18 mouse cellular contexts compared by ENCODE assay signal in the genomic region with DNA sequence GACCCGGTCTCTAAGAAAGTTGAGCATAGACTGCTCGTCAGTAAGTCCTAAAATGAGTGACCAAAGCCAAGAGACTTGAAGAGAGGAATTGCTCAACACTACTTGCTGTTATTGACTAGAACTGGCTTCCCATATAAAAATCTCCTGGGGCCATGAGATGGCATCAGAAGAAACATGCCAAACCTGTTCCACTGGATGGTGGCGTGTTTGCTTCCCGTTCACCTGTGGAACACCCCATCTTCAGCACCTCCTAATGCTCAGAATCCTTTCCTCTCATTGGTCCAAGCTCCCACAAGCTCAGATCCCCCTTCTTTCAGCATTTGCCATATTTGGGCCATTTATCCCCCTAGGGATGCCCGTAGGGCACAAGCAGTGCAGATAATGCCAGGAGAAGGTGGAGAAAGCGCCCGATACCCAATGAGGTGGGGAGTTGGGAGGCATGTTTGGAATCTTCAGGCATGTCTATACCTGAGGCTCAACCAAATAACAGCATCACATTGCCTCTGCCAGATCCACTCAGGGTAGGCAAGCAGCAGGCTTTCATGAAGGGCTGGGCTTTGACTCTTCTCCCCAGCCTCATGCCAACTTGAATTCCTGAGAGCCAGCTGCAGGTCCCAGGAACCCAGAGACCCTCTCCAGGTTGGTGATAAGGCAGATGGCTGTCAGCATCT.
DNase-seq lines count a peak whose midpoint lies in the region; ATAC-seq and TF ChIP-seq lines count a peak whose summit lies in the region.
"Had no signal": no experiment of that assay in that cellular context is flagged by ENCODE, and none has a peak within 500 bp of the region (broad histone marks: within the 10 kb centered on the region; RNA-seq: fewer than 3 reads in every experiment).

No protein-coding gene starts in this region.

- H3K36me3 ChIP-seq in limb, embryonic 14.5 days (ENCODE audit: control insufficient read depth, insufficient read depth, low read length), result no peaks in the 10 kb centered on the region
- no peaks in the 10 kb centered on the region for H3K36me3 ChIP-seq in limb, embryonic 10.5 days
- H3K36me3 ChIP-seq in stomach, embryonic 16.5 days (ENCODE audit: control insufficient read depth, insufficient read depth, low read length), result no peaks in the 10 kb centered on the region
- no peaks in the 10 kb centered on the region for H3K36me3 ChIP-seq in forebrain, embryonic 15.5 days
- H3K36me3 ChIP-seq: heart, embryonic 13.5 days; hindbrain, embryonic 12.5 days had no signal

- ATAC-seq in limb, embryonic 14.5 days (ENCODE audit: low FRiP score, low read depth), result no peak
- ATAC-seq in stomach, embryonic 16.5 days (ENCODE audit: insufficient read depth, low FRiP score), result no peak
- ATAC-seq in forebrain, embryonic 15.5 days (replicated peaks), result no peak
- ATAC-seq: forebrain, embryonic 13.5 days; hindbrain, embryonic 16.5 days had no signal

- no peak for TF ChIP-seq POLR2A in limb, embryonic 14.5 days (IDR thresholded peaks at IDR 0.05; ENCODE audit: borderline replicate concordance, extremely low read depth, insufficient read depth, insufficient read length)

- H3K4me1 ChIP-seq in limb, embryonic 14.5 days (ENCODE audit: control insufficient read depth, insufficient read depth, low read length), result peaks cover 27% of the 10 kb centered on the region
- peaks cover 27% of the 10 kb centered on the region for H3K4me1 ChIP-seq in limb, embryonic 10.5 days
- peaks cover 26% of the 10 kb centered on the region for H3K4me1 ChIP-seq in stomach, embryonic 16.5 days (ENCODE audit: control insufficient read depth, insufficient read depth, low read length)
- peaks cover 22% of the 10 kb centered on the region for H3K4me1 ChIP-seq in forebrain, embryonic 15.5 days

- H3K4me3 ChIP-seq in limb, embryonic 14.5 days (replicated peaks; ENCODE audit: low read length), result no peak overlapping the region
- no peak overlapping the region for H3K4me3 ChIP-seq in limb, embryonic 10.5 days
- no peak overlapping the region for H3K4me3 ChIP-seq in stomach, embryonic 16.5 days (replicated peaks; ENCODE audit: low read length)
- no peak overlapping the region for H3K4me3 ChIP-seq in forebrain, embryonic 15.5 days
- H3K4me3 ChIP-seq: forebrain, embryonic 13.5 days; heart, embryonic 13.5 days; hindbrain, embryonic 12.5 days had no signal

- no peaks in the 10 kb centered on the region for H3K27me3 ChIP-seq in limb, embryonic 14.5 days (ENCODE audit: control insufficient read depth, insufficient read depth, low read length)
- H3K27me3 ChIP-seq in limb, embryonic 10.5 days (ENCODE audit: low read depth, poor library complexity, severe bottlenecking), result peaks cover 68% of the 10 kb centered on the region
- no peaks in the 10 kb centered on the region for H3K27me3 ChIP-seq in stomach, embryonic 16.5 days (ENCODE audit: control insufficient read depth, insufficient read depth, low read length)
- no peaks in the 10 kb centered on the region for H3K27me3 ChIP-seq in forebrain, embryonic 15.5 days
- H3K27me3 ChIP-seq: forebrain, embryonic 13.5 days; heart, embryonic 13.5 days; hindbrain, embryonic 12.5 days had no signal

- 85% methylated on average over 7 of the region's 7 CpGs for WGBS in limb, embryonic 14.5 days
- 92% methylated on average over 7 of the region's 7 CpGs for WGBS in limb, embryonic 10.5 days
- WGBS in stomach, embryonic 16.5 days, result 79% methylated on average over 7 of the region's 7 CpGs
- WGBS in forebrain, embryonic 15.5 days, result 98% methylated on average over 7 of the region's 7 CpGs

- no peak overlapping the region for H3K4me2 ChIP-seq in limb, embryonic 14.5 days (replicated peaks; ENCODE audit: low read depth, low read length, severe bottlenecking)
- H3K4me2 ChIP-seq in stomach, embryonic 16.5 days (ENCODE audit: low read depth, low read length), result no peak overlapping the region
- no peak overlapping the region for H3K4me2 ChIP-seq in forebrain, embryonic 15.5 days (replicated peaks)
- H3K4me2 ChIP-seq: forebrain, embryonic 13.5 days; heart, embryonic 13.5 days; hindbrain, embryonic 12.5 days had no signal

- H3K27ac ChIP-seq in limb, embryonic 14.5 days (replicated peaks; ENCODE audit: low read depth, low read length), result no peak overlapping the region
- no peak overlapping the region for H3K27ac ChIP-seq in limb, embryonic 10.5 days
- H3K27ac ChIP-seq in stomach, embryonic 16.5 days (ENCODE audit: low read length), result peak overlapping the region; percentile 21; the same call in 1 of the 2 replicates
- H3K27ac ChIP-seq in forebrain, embryonic 15.5 days (replicated peaks), result no peak overlapping the region
- H3K27ac ChIP-seq: forebrain, embryonic 13.5 days; heart, embryonic 13.5 days; hindbrain, embryonic 12.5 days had no signal

- no peak overlapping the region for H3K9ac ChIP-seq in limb, embryonic 14.5 days (ENCODE audit: low read depth, low read length, severe bottlenecking)
- H3K9ac ChIP-seq in stomach, embryonic 16.5 days (ENCODE audit: low read length), result no peak overlapping the region
- H3K9ac ChIP-seq in forebrain, embryonic 15.5 days (replicated peaks), result no peak overlapping the region
- H3K9ac ChIP-seq: forebrain, embryonic 13.5 days; heart, embryonic 13.5 days; hindbrain, embryonic 12.5 days had no signal

- H3K9me3 ChIP-seq in limb, embryonic 14.5 days (ENCODE audit: control insufficient read depth, low read length), result no peaks in the 10 kb centered on the region
- no peaks in the 10 kb centered on the region for H3K9me3 ChIP-seq in limb, embryonic 10.5 days (replicated peaks)
- H3K9me3 ChIP-seq in stomach, embryonic 16.5 days (replicated peaks; ENCODE audit: control insufficient read depth, low read length), result 0 out of 2 replicates have a peak, but pooled peaks cover 7% of the 10 kb centered on the region
- no peaks in the 10 kb centered on the region for H3K9me3 ChIP-seq in forebrain, embryonic 15.5 days
- H3K9me3 ChIP-seq: forebrain, embryonic 13.5 days; heart, embryonic 13.5 days; hindbrain, embryonic 12.5 days had no signal

- peak; percentile 61 for DNase-seq in limb, embryonic 14.5 days (ENCODE audit: low spot score)
- DNase-seq in limb, embryonic 10.5 days (ENCODE audit: low spot score), result no peak
- DNase-seq in urinary bladder, postnatal 14 days (ENCODE audit: low spot score), result peak; percentile 84
- no peak for DNase-seq in urinary bladder, postnatal 10 days (ENCODE audit: low spot score)
- DNase-seq in fat pad, adult 2 months (ENCODE audit: extremely low read depth, low read depth, low spot score), result peak; percentile 84
- no peak for DNase-seq in left cerebral cortex, adult 18-20 months (ENCODE audit: low spot score in 2 of 2)
- DNase-seq: adrenal gland, adult 2 months; adrenal gland, postnatal 25 days; cerebellum, adult 18-20 months; cerebellum, adult 9-11 months; cerebellum, postnatal 36 days; heart, postnatal 36 days had no signal

Comparison
In these comparisons a context has a peak if more than half of its experiments do, and no peak if none do; other contexts are left out.
1. DNase-seq: peak in limb, embryonic 14.5 days (single experiment), urinary bladder, postnatal 14 days (single experiment) and fat pad, adult 2 months (single experiment); none in limb, embryonic 10.5 days (single experiment), urinary bladder, postnatal 10 days (single experiment) and left cerebral cortex, adult 18-20 months (0 of 2).